Mouse (Mus musculus) right cerebral cortex, postnatal 4 days (tissue): ENCODE data around the gene Mprip.
"Not testable (repeated sequence)": the region's sequence is repeated elsewhere in the genome, so short reads cannot be mapped to it uniquely, and the experiment has no call there.

Source experiments
- DNase-seq: peaks from one replicate; pipeline ENCODE4 v3.0.0-alpha.2; 2022

Gene Mprip

GRCm38 (mm10) chr11:59661005-59661404 lies at the start of gene Mprip:
Gene Mprip, plus strand, starts transcription at chr11:59661305.
- DNase-seq: no peak

- DNase-seq: no peak
These were observed 49.5 kb upstream of the Mprip start for GRCm38 (mm10) chr11:59611646-59612045.

GRCm38 (mm10) chr11:59614120-59614519 lies 47.0 kb upstream of the Mprip start:
- DNase-seq: peak; percentile 16

GRCm38 (mm10) chr11:59616986-59617385 lies 44.1 kb upstream of the Mprip start:
- not testable (repeated sequence) for DNase-seq

GRCm38 (mm10) chr11:59622214-59622613 lies 38.9 kb upstream of the Mprip start:
- no peak for DNase-seq

- DNase-seq: peak; percentile 53
These were observed 37.0 kb upstream of the Mprip start for GRCm38 (mm10) chr11:59624017-59624630.

- DNase-seq: no peak
These were observed 34.9 kb upstream of the Mprip start for GRCm38 (mm10) chr11:59626192-59626591.

- DNase-seq: no peak
These were observed 32.9 kb upstream of the Mprip start for GRCm38 (mm10) chr11:59628177-59628576.

GRCm38 (mm10) chr11:59629871-59630270 lies 31.2 kb upstream of the Mprip start:
- DNase-seq: no peak

- no peak for DNase-seq
These were observed 29.1 kb upstream of the Mprip start for GRCm38 (mm10) chr11:59631980-59632379.

GRCm38 (mm10) chr11:59633037-59633436 lies 28.1 kb upstream of the Mprip start:
- DNase-seq: peak; percentile 29

GRCm38 (mm10) chr11:59634001-59634660 lies 27.0 kb upstream of the Mprip start:
- DNase-seq: no peak

GRCm38 (mm10) chr11:59635251-59635795 lies 25.8 kb upstream of the Mprip start:
- no peak for DNase-seq

- DNase-seq: no peak
These were observed 25.0 kb upstream of the Mprip start for GRCm38 (mm10) chr11:59635821-59636694.

- DNase-seq: no peak
These were observed 24.2 kb upstream of the Mprip start for GRCm38 (mm10) chr11:59636695-59637414.

- DNase-seq: no peak
These were observed 21.0 kb upstream of the Mprip start for GRCm38 (mm10) chr11:59639957-59640643.

GRCm38 (mm10) chr11:59641227-59641626 lies 19.9 kb upstream of the Mprip start:
- no peak for DNase-seq

GRCm38 (mm10) chr11:59642420-59642819 lies 18.7 kb upstream of the Mprip start:
- DNase-seq: no peak

GRCm38 (mm10) chr11:59645036-59645435 lies 16.1 kb upstream of the Mprip start:
- no peak for DNase-seq

GRCm38 (mm10) chr11:59649058-59649457 lies 12.0 kb upstream of the Mprip start:
- no peak for DNase-seq

- DNase-seq: no peak
These were observed 8.1 kb upstream of the Mprip start for GRCm38 (mm10) chr11:59653003-59653402.

GRCm38 (mm10) chr11:59653547-59653946 lies 7.6 kb upstream of the Mprip start:
- no peak for DNase-seq
